Mouse (Mus musculus): ENCODE results near the gene 1810010H24Rik.
"Not testable (repeated sequence)": the region's sequence is repeated elsewhere in the genome, so short reads cannot be mapped to it uniquely, and the experiment has no call there.

1810010H24Rik gene

DNA sequence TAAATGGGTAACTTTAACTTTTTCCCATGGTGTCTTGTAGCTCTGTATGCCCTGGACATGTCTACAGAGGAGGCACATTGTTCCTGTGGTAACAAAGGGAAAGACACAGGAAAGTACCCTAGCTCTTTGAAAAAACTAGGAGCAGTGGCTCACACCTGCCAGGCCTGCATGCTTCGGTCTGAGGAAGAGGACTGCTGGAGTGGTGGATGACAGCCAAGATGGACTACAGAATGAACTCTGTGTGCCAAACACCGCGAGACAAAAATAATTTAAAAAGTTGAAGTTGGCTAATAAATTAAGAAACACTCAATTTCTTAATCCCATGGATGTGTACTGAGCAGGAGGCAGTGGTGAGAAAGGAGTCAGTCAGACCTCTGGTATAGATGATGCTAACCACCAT lies 15.9 kb downstream of the 1810010H24Rik start:
- no peak for DNase-seq (ENCODE audit: extremely low spot score, low read depth, low spot score)

DNA sequence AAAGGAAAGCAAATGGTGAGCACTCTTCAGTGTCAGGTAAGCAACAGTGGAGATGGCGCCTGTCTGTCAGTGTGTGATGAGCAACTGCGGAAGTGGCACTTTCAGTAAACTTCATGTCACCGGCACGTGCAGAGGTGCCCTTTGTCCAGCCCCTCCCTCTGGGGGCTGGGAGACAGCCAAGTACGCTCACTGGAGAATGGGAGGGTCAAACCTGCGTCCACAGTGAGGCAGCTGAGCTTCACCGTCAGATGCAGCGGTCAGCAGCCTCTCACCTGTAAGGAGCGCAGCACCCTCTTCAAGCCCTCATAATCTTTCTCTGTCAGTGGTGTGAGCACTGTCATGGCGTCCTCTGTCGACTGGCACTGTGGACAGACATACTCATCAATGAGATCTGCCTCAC lies 17.9 kb downstream of the 1810010H24Rik start:
- no peak for DNase-seq (ENCODE audit: extremely low spot score, low read depth, low spot score)

DNA sequence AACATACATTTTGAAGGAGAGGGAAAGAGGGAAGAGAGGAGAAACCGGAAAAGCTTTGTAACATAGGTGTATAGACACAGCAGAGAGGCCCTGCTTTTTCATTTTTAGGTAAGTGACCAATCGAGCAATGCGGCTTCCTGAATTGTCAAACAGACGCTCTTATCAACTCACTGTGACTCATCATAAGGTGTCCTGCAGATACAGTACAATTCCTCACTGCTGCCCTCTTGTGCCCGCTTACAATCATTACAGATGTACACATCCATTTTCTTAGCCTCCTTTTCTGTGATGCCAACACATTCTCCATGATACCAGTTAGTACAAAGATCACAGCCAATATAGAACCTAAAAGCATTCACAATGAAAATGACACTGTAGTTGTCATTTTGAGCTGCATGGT lies 18.8 kb downstream of the 1810010H24Rik start:
- DNase-seq (ENCODE audit: extremely low spot score, low read depth, low spot score) = peak; percentile 60

DNA sequence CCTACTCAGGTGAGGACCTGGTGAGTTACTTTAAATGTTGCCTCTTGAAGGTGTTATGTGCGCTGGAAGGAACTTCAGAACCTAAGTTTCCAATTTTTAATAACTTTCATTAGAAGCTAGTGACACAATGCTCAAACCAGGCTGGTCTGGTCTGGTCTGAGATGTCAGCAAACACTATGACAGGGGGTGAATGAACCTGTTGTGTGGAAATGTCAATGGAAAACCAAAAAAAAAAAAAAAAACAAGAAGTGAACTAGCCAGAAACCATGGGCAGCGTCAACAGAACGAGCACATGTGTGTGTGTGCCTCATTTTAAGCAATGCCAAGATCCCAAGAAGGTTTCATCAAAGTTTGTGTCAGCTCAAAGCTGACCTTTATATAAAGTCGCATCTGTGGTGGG lies 20.1 kb downstream of the 1810010H24Rik start:
- no peak for DNase-seq (ENCODE audit: extremely low spot score, low read depth, low spot score)

DNA sequence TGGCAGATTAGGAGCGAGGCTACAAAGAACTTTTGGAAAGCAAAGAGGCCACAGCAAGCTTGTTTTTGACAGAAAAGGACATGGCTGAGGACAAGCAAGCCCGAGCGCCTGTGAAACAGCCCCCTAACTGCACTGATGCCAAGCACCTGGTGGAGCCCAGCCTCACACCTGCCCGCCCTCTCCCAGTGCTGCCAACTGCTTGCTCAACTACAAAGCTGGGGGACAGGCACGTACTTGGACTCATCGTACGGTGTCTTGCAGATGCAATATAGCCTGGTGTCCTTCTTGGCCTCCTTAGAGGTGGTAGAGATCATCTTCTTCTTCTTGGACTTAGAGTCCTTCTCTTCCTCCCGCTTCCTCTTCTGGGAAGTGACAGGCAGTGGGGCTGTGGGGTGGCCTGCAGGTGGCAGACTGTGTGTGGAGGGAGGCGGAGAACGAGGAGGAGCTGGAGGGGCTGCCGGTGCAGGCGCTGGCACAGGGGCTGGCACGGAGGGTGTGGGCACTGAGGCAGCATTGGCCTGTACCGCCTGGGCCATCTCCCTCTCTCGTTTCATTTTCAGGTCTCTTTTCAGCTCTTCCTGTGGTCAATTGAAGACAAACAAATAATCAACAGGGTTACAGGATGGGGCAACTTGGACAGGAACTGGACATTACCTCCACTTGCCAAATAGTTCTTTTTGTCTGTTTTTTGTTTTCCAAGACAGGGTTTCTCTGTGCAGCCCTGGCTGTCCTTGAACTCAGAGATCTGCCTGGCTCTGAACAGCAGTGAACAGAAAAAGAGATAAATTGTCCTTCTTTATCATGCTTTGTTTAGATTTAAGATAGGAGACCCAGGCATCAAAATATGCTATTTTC lies 21.5 kb downstream of the 1810010H24Rik start:
- DNase-seq (ENCODE audit: extremely low spot score, low read depth, low spot score) = no peak

DNA sequence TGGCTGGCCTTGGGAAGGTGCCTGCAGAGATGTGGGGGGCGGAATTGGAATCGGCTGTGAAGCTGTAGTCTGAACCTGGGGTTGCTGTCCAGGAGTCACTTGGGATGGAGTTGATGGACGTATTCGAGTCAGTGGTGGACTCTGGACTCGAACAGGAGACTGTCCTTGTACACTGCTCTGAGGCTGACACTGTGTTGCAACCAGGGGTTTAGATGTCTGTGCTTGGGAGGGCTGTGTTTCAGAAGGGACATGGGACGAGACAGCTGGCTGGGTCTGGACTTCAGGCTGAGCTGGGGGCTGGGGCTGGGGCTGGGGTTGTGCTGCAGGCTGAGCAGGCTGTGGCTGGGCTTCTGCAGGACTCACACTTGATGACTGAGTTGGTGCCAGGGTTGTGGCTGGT lies 29.4 kb downstream of the 1810010H24Rik start:
- no peak for DNase-seq (ENCODE audit: extremely low spot score, low read depth, low spot score)

DNA sequence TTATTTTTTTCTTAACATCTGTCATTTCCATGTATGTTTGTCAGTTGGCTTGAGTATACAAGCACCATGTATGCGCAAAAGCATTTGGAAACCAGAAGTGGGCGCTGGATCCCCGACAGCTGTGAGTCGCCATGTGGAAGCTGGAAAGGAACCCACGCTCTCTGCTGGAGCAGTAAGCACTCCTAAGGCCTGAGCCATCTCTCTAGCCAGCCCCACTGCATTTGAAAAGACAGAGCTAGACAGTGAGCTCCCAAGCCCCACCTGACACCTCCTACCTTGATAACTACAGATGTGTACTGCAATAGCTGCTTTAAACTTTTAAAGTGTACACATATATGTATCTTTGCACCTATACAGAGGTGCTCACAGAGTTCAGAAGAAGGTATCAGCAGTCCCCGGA lies 31.9 kb downstream of the 1810010H24Rik start:
- DNase-seq (ENCODE audit: extremely low spot score, low read depth, low spot score) = no peak

DNA sequence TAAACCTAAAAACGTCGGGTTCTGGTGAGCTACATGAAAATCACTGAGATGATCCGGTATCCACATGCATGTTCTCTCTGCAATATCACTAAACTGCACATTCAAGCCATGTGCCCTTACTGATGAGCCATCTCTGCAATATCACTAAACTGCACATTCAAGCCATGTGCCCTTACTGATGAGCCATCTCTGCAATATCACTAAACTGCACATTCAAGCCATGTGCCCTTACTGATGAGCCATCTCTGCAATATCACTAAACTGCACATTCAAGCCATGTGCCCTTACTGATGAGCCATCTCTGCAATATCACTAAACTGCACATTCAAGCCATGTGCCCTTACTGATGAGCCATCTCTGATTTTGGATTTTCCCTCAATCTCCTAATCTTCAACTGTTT lies 34.2 kb downstream of the 1810010H24Rik start:
- DNase-seq (ENCODE audit: extremely low spot score, low read depth, low spot score) = not testable (repeated sequence)

DNA sequence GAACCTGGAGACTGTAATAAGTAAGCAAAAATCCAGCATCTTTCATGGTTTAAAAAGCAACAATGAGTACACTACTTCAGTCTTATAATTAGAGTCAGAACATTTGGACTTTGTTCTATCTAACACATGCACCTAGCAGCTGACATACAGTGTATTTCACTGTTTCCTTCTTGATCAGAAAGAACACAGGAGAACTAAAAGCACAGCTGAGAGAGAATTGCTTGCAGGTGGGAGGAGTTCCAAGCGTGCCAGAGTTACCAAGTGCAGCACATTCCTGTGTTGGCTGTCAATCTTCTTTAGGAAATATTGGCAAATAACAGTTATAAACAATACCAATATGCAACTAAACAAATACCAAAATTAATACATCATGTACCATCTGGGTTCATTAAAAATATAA lies 35.5 kb downstream of the 1810010H24Rik start:
- DNase-seq (ENCODE audit: extremely low spot score, low read depth, low spot score) = no peak

DNA sequence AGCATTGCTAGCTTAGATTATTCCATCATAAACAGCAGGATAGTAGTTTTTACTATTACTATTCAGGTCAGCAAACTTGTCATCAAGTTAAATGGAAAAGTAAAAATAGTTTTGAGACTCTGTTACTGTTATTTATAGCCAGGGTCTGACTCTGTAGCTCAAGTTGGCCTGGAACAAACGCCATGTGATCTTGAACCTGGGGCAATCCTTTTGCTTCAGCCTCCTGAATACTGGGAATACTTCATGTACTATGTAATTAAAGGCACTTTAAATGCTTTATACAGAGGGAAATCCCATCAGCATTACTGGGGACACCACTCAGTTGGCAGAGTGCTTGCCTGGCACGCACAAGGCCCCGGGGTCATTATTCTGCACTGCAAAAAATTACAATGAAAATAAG lies 37.6 kb downstream of the 1810010H24Rik start:
- DNase-seq (ENCODE audit: extremely low spot score, low read depth, low spot score) = no peak

DNA sequence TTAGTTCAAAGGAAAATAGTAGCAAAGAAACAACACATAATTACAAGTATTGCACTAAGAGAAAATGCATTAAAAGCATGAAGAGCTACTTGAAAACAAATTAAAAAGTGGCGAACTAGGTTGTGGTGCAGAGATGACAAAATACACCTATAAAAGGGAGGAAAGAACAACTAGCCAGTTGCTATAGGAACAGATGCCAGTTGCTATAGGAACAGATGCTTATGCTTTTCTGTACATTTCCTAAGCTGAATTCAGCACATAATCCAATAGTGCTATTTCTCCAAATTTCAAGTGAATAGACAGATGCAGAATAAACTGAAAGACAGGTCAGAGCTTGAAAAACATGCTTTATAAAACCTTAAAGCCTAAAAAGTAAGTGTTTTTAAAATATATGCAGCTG lies 39.1 kb downstream of the 1810010H24Rik start:
- DNase-seq (ENCODE audit: extremely low spot score, low read depth, low spot score) = no peak

DNA sequence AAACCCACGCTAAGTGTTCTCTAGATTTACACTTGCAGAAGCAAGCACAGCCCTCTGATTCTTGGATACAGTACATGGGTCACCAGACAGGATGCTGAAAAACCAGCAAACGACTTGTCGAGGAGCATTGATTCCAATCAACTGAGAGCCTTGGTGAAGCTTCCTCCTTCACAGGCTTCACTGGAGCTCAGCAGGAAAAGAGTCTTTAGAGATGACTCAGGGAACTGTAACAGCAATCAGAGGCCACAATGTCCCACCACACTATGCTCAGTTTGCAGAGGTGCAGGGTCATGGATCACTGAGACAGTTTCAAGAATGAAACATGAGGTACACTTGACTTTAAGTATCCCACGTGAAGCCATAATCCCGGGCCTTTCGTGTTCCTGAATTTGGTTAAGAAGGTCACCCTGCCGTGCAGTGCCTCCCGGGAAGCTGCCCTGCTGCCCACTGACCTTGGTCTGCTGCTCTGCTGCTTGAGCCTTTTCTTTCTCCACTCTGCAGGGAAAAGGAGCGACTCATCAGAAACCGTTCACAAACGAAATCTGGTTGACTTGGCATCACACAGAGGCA lies 39.8 kb downstream of the 1810010H24Rik start:
- no peak for DNase-seq (ENCODE audit: extremely low spot score, low read depth, low spot score)
